ENCODE assay signal across 13 mouse cellular contexts in the genomic region with DNA sequence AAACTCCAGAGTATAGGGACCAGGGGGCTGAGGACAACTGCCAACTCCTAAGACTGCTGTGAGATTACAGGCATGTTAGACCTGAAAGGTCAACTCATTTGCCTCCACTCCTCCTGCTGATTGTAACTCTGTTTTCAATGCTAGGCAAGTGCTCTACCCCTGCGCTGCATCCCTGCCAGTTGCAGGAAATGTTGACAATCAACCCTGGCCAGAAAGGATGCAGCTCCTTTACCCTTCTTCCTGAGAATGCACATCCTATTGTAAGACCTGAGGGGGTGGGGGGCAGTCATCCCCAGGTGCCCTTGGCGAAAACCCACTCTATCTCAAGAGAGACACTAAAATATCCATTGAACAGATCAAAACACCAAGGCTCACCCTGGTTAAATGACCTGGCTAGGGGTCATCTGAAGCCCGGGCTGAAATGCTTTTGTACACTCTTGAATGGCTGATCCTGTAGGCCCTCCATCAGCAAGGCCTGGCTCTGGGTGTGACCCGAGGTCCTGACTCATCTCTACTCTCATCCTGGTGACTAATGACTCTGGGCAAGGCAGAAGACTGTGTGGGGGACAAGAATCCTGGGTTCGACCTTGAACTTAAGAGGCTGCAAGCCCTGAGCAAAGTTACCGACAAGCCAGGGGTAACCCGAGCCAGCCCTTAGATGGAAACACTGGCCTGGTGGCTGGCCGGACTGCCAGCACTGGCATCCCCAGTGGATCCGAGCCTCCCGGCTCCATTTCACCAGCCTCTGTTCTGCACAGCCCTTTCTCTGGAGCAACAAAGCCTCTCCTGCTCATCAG. TPM values are rescaled to one million over a fixed set of nuclear protein-coding genes. Genes with fewer than 3 reads are reported as not detected.
DNase-seq lines count a peak whose midpoint lies in the region; ATAC-seq lines count a peak whose summit lies in the region.
"Had no signal": no experiment of that assay in that cellular context is flagged by ENCODE, and none has a peak within 500 bp of the region (broad histone marks: within the 10 kb centered on the region; RNA-seq: fewer than 3 reads in every experiment).

No protein-coding gene starts in this region.

- no peaks in the 10 kb centered on the region for H3K36me3 ChIP-seq in heart, embryonic 10.5 days
- H3K36me3 ChIP-seq in heart, embryonic 11.5 days (ENCODE audit: control insufficient read depth, insufficient read depth, low read length) = no peaks in the 10 kb centered on the region
- H3K36me3 ChIP-seq in hindbrain, embryonic 13.5 days = no peaks in the 10 kb centered on the region
- H3K36me3 ChIP-seq: embryonic facial prominence, embryonic 15.5 days; G1E had no signal

- 62% methylated on average over 10 of the region's 10 CpGs for whole genome bisulfite sequencing in heart, embryonic 10.5 days
- WGBS in heart, embryonic 11.5 days (ENCODE audit: insufficient replicate concordance) = 62% methylated on average over 10 of the region's 10 CpGs
- 66% methylated on average over 10 of the region's 10 CpGs for WGBS in hindbrain, embryonic 13.5 days

- H3K4me1 ChIP-seq in heart, embryonic 10.5 days = peaks cover 27% of the 10 kb centered on the region
- H3K4me1 ChIP-seq in heart, embryonic 11.5 days (ENCODE audit: control insufficient read depth, insufficient read depth, low read length) = peaks cover 7% of the 10 kb centered on the region; the same call in 1 of the 2 replicates
- H3K4me1 ChIP-seq in hindbrain, embryonic 13.5 days (replicated peaks) = peaks cover 61% of the 10 kb centered on the region

- H3K27me3 ChIP-seq in heart, embryonic 10.5 days (ENCODE audit: insufficient read depth, poor library complexity, severe bottlenecking) = no peaks in the 10 kb centered on the region
- no peaks in the 10 kb centered on the region for H3K27me3 ChIP-seq in heart, embryonic 11.5 days (ENCODE audit: control insufficient read depth, insufficient read depth, low read length)
- H3K27me3 ChIP-seq in hindbrain, embryonic 13.5 days = no peaks in the 10 kb centered on the region
- H3K27me3 ChIP-seq: embryonic facial prominence, embryonic 15.5 days had no signal

- DNase-seq in heart, embryonic 10.5 days (ENCODE audit: low spot score) = no peak
- DNase-seq in 416B (ENCODE audit: low read depth) = peak; percentile 93
- DNase-seq in adrenal gland, adult 8-10 months = peak; percentile 85
- DNase-seq in cerebellum, postnatal 4 days (ENCODE audit: low spot score in 2 of 2) = no peak
- no peak for DNase-seq in urinary bladder, postnatal 10 days (ENCODE audit: low spot score)
- DNase-seq in thymus, postnatal 25 days = no peak
- DNase-seq: heart, adult 18-20 months; liver, postnatal 0 days; right cerebral cortex, postnatal 25 days had no signal

- H3K4me3 ChIP-seq in heart, embryonic 10.5 days = no peak overlapping the region
- no peak overlapping the region for H3K4me3 ChIP-seq in heart, embryonic 11.5 days (ENCODE audit: low read depth, low read length)
- no peak overlapping the region for H3K4me3 ChIP-seq in hindbrain, embryonic 13.5 days
- H3K4me3 ChIP-seq: embryonic facial prominence, embryonic 15.5 days had no signal

- H3K9ac ChIP-seq in heart, embryonic 11.5 days (ENCODE audit: low read depth, low read length) = no peak overlapping the region
- H3K9ac ChIP-seq in hindbrain, embryonic 13.5 days = no peak overlapping the region
- H3K9ac ChIP-seq: embryonic facial prominence, embryonic 15.5 days; liver, postnatal 0 days had no signal

- no peaks in the 10 kb centered on the region; the same call in 1 of the 2 replicates for H3K9me3 ChIP-seq in heart, embryonic 10.5 days
- H3K9me3 ChIP-seq in heart, embryonic 11.5 days (replicated peaks; ENCODE audit: control insufficient read depth, low read length) = no peaks in the 10 kb centered on the region
- no peaks in the 10 kb centered on the region for H3K9me3 ChIP-seq in hindbrain, embryonic 13.5 days
- H3K9me3 ChIP-seq: embryonic facial prominence, embryonic 15.5 days had no signal

- ATAC-seq in heart, embryonic 11.5 days (replicated peaks; ENCODE audit: insufficient number of reproducible peaks, low FRiP score, low TSS enrichment) = no peak
- ATAC-seq in hindbrain, embryonic 13.5 days (ENCODE audit: low FRiP score) = no peak
- ATAC-seq: liver, postnatal 0 days had no signal

- H3K27ac ChIP-seq in heart, embryonic 10.5 days = 0 out of 2 replicates have a peak overlapping the region, but pooled peaks have one; percentile 59
- H3K27ac ChIP-seq in heart, embryonic 11.5 days (ENCODE audit: low read depth, low read length) = no peak overlapping the region
- H3K27ac ChIP-seq in hindbrain, embryonic 13.5 days = peak overlapping the region; percentile 37

- H3K4me2 ChIP-seq in heart, embryonic 11.5 days = no peak overlapping the region
- no peak overlapping the region for H3K4me2 ChIP-seq in hindbrain, embryonic 13.5 days
- H3K4me2 ChIP-seq: embryonic facial prominence, embryonic 15.5 days had no signal

RNA-seq across cellular contexts. Expression of a gene that starts 32.2 kb away (rescaled TPM):
- polyA plus RNA-seq in heart, embryonic 10.5 days (2016; fragmentation: Nextera tagmentation; extraction: Ambion mirVana) = 5.0 and 10.4 TPM in 2 replicates
- 8.2 and 8.9 TPM in 2 replicates for polyA plus RNA-seq in heart, embryonic 11.5 days (2014; fragmentation: Nextera tagmentation; extraction: Ambion mirVana)
- 10 to 100 TPM; 18.3 to 47.9 (median 33.8) TPM for total RNA-seq in adrenal gland, adult 8-10 months (2022)
- polyA plus RNA-seq in hindbrain, embryonic 13.5 days (2015; fragmentation: Nextera tagmentation; extraction: Ambion mirVana) = 39.6 and 39.9 TPM in 2 replicates
- total RNA-seq: G1E had no signal
- polyA plus RNA-seq: G1E had no signal

Comparison
In these comparisons a context has a peak if more than half of its experiments do, and no peak if none do; other contexts are left out.
1. DNase-seq: peak in 416B (single experiment) and adrenal gland, adult 8-10 months (single experiment); none in heart, embryonic 10.5 days (single experiment), cerebellum, postnatal 4 days (0 of 2), urinary bladder, postnatal 10 days (single experiment) and thymus, postnatal 25 days (single experiment).